Comparison of ENCODE assay signal across 9 mouse cellular contexts in the genomic region with DNA sequence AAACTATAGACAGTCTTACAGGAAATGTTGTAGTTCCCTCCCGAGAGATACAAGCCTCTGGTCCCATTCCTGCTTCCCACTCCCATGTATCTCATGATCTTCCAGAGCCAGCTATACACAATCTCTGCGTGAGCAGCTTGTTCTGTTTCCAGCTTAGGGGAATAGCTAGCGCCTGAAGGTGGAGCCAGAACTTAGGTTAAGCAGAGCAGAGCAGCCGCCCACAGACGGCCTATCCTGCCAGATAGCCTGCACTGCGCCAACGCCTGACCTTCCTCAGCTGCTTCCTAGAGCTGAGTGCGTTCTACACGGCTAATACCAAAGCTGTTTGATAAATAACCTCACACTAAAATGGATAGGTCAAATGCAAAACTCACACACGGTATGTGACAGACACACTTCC. TPM values are rescaled to one million over a fixed set of nuclear protein-coding genes. Genes with fewer than 3 reads are reported as not detected.
A peak's percentile ranks its signal among the peaks of the same experiment; 100 is the strongest.
DNase-seq lines count a peak whose midpoint lies in the region; ATAC-seq lines count a peak whose summit lies in the region.
"Had no signal": no experiment of that assay in that cellular context is flagged by ENCODE, and none has a peak within 500 bp of the region (broad histone marks: within the 10 kb centered on the region; RNA-seq: fewer than 3 reads in every experiment).

No protein-coding gene starts in this region.

- intact Hi-C loops in left cerebral cortex, postnatal 4 days (cut with DNase I), result loop anchor here (5.0 kb wide), 1 partner anchor 157 kb away; no protein-coding TSS in a partner anchor

- 70% methylated on average over 10 of the region's 10 CpGs for WGBS in liver, embryonic 11.5 days
- 83% methylated on average over 10 of the region's 10 CpGs for WGBS in forebrain, embryonic 13.5 days
- WGBS in forebrain, embryonic 15.5 days, result 81% methylated on average over 10 of the region's 10 CpGs

- no peak overlapping the region for H3K4me3 ChIP-seq in liver, embryonic 11.5 days (ENCODE audit: low read depth, low read length)
- no peak overlapping the region for H3K4me3 ChIP-seq in forebrain, embryonic 13.5 days
- no peak overlapping the region for H3K4me3 ChIP-seq in forebrain, embryonic 15.5 days
- H3K4me3 ChIP-seq: neural tube, embryonic 13.5 days had no signal

- DNase-seq in liver, result peak; percentile 30
- DNase-seq in liver, embryonic 11.5 days (ENCODE audit: low spot score), result no peak
- DNase-seq in adrenal gland, postnatal 25 days, result peak; percentile 44
- DNase-seq in gastrocnemius, postnatal 25 days, result peak; percentile 59
- peak; percentile 21 for DNase-seq in left cerebral cortex, postnatal 4 days

- no peak overlapping the region for H3K9ac ChIP-seq in liver, embryonic 11.5 days (ENCODE audit: low read depth, low read length)
- no peak overlapping the region for H3K9ac ChIP-seq in forebrain, embryonic 13.5 days
- no peak overlapping the region for H3K9ac ChIP-seq in forebrain, embryonic 15.5 days (replicated peaks)
- H3K9ac ChIP-seq: neural tube, embryonic 13.5 days had no signal

- H3K4me2 ChIP-seq in liver, embryonic 11.5 days, result no peak overlapping the region
- no peak overlapping the region for H3K4me2 ChIP-seq in forebrain, embryonic 13.5 days
- no peak overlapping the region for H3K4me2 ChIP-seq in forebrain, embryonic 15.5 days (replicated peaks)
- H3K4me2 ChIP-seq: neural tube, embryonic 13.5 days had no signal

- no peaks in the 10 kb centered on the region for H3K9me3 ChIP-seq in liver, embryonic 11.5 days (ENCODE audit: control insufficient read depth, low read length)
- no peaks in the 10 kb centered on the region for H3K9me3 ChIP-seq in forebrain, embryonic 13.5 days (replicated peaks)
- H3K9me3 ChIP-seq in forebrain, embryonic 15.5 days, result no peaks in the 10 kb centered on the region
- H3K9me3 ChIP-seq: neural tube, embryonic 13.5 days had no signal

- H3K27me3 ChIP-seq in liver, embryonic 11.5 days (replicated peaks; ENCODE audit: control insufficient read depth, insufficient read depth, low read length), result no peaks in the 10 kb centered on the region
- no peaks in the 10 kb centered on the region for H3K27me3 ChIP-seq in forebrain, embryonic 13.5 days
- no peaks in the 10 kb centered on the region for H3K27me3 ChIP-seq in forebrain, embryonic 15.5 days
- H3K27me3 ChIP-seq: neural tube, embryonic 13.5 days had no signal

- ATAC-seq in liver, embryonic 11.5 days (replicated peaks; ENCODE audit: low FRiP score), result no peak
- ATAC-seq in megakaryocyte, adult 5-6 weeks (ENCODE audit: poor library complexity, severe bottlenecking), result no peak
- no peak for ATAC-seq in forebrain, embryonic 13.5 days
- ATAC-seq in forebrain, embryonic 15.5 days (replicated peaks), result no peak

- no peak overlapping the region for H3K27ac ChIP-seq in liver, embryonic 11.5 days (ENCODE audit: low read depth, low read length)
- H3K27ac ChIP-seq in forebrain, embryonic 13.5 days, result no peak overlapping the region
- H3K27ac ChIP-seq in forebrain, embryonic 15.5 days (replicated peaks), result no peak overlapping the region
- H3K27ac ChIP-seq: neural tube, embryonic 13.5 days had no signal

- H3K4me1 ChIP-seq in liver, embryonic 11.5 days (replicated peaks; ENCODE audit: control insufficient read depth, insufficient read depth, low read length), result no peaks in the 10 kb centered on the region
- H3K4me1 ChIP-seq in forebrain, embryonic 13.5 days, result no peaks in the 10 kb centered on the region
- H3K4me1 ChIP-seq in forebrain, embryonic 15.5 days, result no peaks in the 10 kb centered on the region
- H3K4me1 ChIP-seq: neural tube, embryonic 13.5 days had no signal

- H3K36me3 ChIP-seq in liver, embryonic 11.5 days (ENCODE audit: control insufficient read depth, insufficient read depth, low read length), result no peaks in the 10 kb centered on the region
- H3K36me3 ChIP-seq in forebrain, embryonic 13.5 days (ENCODE audit: poor library complexity, severe bottlenecking), result peaks cover 10% of the 10 kb centered on the region; the same call in 1 of the 2 replicates
- H3K36me3 ChIP-seq in forebrain, embryonic 15.5 days, result no peaks in the 10 kb centered on the region
- H3K36me3 ChIP-seq: neural tube, embryonic 13.5 days had no signal

RNA-seq across cellular contexts. Expression of gene B3gntl1, which starts 23.1 kb away (rescaled TPM):
- polyA plus RNA-seq in liver, embryonic 11.5 days (2014; fragmentation: Nextera tagmentation; extraction: Ambion mirVana), result 3.6 and 5.9 TPM in 2 replicates
- 14.9 and 16.9 TPM in 2 replicates for total RNA-seq in adrenal gland, postnatal 25 days (2021)
- total RNA-seq in gastrocnemius, postnatal 25 days (2021), result 1 to 10 TPM; 2.4 to 2.5 TPM
- total RNA-seq in left cerebral cortex, postnatal 4 days (2021), result 1 to 10 TPM; 7.2 to 7.6 TPM
- 3.6 and 5.8 TPM in 2 replicates for total RNA-seq in megakaryocyte, adult 5-6 weeks (2015)
- total RNA-seq in megakaryocyte, adult 5-6 weeks (2017), result 5.2 and 7.8 TPM in 2 replicates
- 5.8 and 7.0 TPM in 2 replicates for polyA plus RNA-seq in forebrain, embryonic 13.5 days (2015; fragmentation: Nextera tagmentation; extraction: Ambion mirVana)
- 6.5 and 7.0 TPM in 2 replicates for polyA plus RNA-seq in forebrain, embryonic 15.5 days (2015; fragmentation: Nextera tagmentation; extraction: Ambion mirVana)

RNA-seq across cellular contexts. Expression of gene Metrnl, which starts 51.4 kb away (rescaled TPM):
- polyA plus RNA-seq in liver, embryonic 11.5 days (2014; fragmentation: Nextera tagmentation; extraction: Ambion mirVana), result 4.5 and 4.7 TPM in 2 replicates
- total RNA-seq in adrenal gland, postnatal 25 days (2021), result 27.6 and 33.6 TPM in 2 replicates
- 10 to 100 TPM in 1 of 2 experiments, 1 to 10 TPM in 1; 9.9 to 17.4 TPM for total RNA-seq in gastrocnemius, postnatal 25 days (2021)
- 1 to 10 TPM; 6.5 to 6.8 TPM for total RNA-seq in left cerebral cortex, postnatal 4 days (2021)
- 32.9 and 40.5 TPM in 2 replicates for total RNA-seq in megakaryocyte, adult 5-6 weeks (2015)
- 16.4 and 20.6 TPM in 2 replicates for total RNA-seq in megakaryocyte, adult 5-6 weeks (2017)
- 1.9 and 2.3 TPM in 2 replicates for polyA plus RNA-seq in forebrain, embryonic 13.5 days (2015; fragmentation: Nextera tagmentation; extraction: Ambion mirVana)
- polyA plus RNA-seq in forebrain, embryonic 15.5 days (2015; fragmentation: Nextera tagmentation; extraction: Ambion mirVana), result 3.8 and 4.2 TPM in 2 replicates
